Mouse (Mus musculus): ENCODE data around the gene Prokr2. TPM values are rescaled to one million over a fixed set of nuclear protein-coding genes. Genes with fewer than 3 reads are reported as not detected.

Gene Prokr2
- polyA plus RNA-seq, 1 experiment from 2014 or later, result not detected

DNA sequence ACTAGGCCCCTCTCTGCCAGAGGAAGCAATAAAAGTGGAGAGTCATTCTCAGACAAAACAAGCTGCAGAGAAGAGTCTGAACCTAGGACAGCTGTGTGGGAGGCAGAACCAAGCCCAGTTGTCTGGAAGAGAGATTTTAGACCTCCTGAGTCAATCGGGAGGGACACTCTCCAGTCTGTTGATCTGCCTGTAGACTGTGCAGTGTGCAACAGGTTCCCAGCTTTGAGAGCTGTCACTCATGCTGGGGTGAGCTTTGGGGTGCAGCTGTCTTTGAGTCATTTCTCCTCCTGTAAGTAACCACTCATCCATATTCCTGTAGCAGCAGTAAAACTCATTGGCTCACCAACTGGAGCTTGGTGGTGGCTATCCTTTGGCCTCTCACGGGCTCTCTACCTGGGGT, 33.2 kb upstream of the Prokr2 start:
- Histone ChIP-seq H3K9ac (ENCODE audit: low read length) (no peak overlapping the region), H3K9me3 (ENCODE audit: control insufficient read depth, low read length) (no peaks in the 10 kb centered on the region), H3K4me3 (ENCODE audit: low read depth, low read length) (no peak overlapping the region), H3K4me2 (replicated peaks; ENCODE audit: low read depth) (no peak overlapping the region), H3K27me3 (ENCODE audit: control insufficient read depth, insufficient read depth, low read length) (no peaks in the 10 kb centered on the region), H3K36me3 (ENCODE audit: control insufficient read depth, insufficient read depth, low read length) (no peaks in the 10 kb centered on the region), H3K4me1 (replicated peaks; ENCODE audit: control insufficient read depth, insufficient read depth) (no peaks in the 10 kb centered on the region), H3K27ac (replicated peaks) (no peak overlapping the region)
- no peak for TF ChIP-seq CTCF (IDR thresholded peaks at IDR 0.05; ENCODE audit: low read depth)
- DNase-seq (ENCODE audit: low spot score), result no peak
- WGBS, result 71% methylated on average over 2 of the region's 2 CpGs
- no peak for ATAC-seq (ENCODE audit: low FRiP score, low TSS enrichment)

GRCm38 (mm10) chr2:132410126-132410525, 24.9 kb upstream of the Prokr2 start:
- TF ChIP-seq CTCF (IDR thresholded peaks at IDR 0.05; ENCODE audit: low read depth) (no peak), EP300 (optimal IDR thresholded peaks at IDR 0.05) (no peak)
- Histone ChIP-seq H3K27me3 (ENCODE audit: control insufficient read depth, insufficient read depth, low read length) (no peaks in the 10 kb centered on the region), H3K4me2 (replicated peaks; ENCODE audit: low read depth) (no peak overlapping the region), H3K36me3 (ENCODE audit: control insufficient read depth, insufficient read depth, low read length) (no peaks in the 10 kb centered on the region), H3K9ac (ENCODE audit: low read length) (no peak overlapping the region), H3K27ac (replicated peaks) (no peak overlapping the region), H3K9me3 (ENCODE audit: control insufficient read depth, low read length) (no peaks in the 10 kb centered on the region), H3K4me1 (replicated peaks; ENCODE audit: control insufficient read depth, insufficient read depth) (no peaks in the 10 kb centered on the region), H3K4me3 (ENCODE audit: low read depth, low read length) (no peak overlapping the region)
- WGBS, result 81% methylated on average over 4 of the region's 4 CpGs
- ATAC-seq (ENCODE audit: low FRiP score, low TSS enrichment) (no peak), DNase-seq (ENCODE audit: low spot score) (no peak)

GRCm38 (mm10) chr2:132398136-132398535, 12.9 kb upstream of the Prokr2 start:
- TF ChIP-seq CTCF (IDR thresholded peaks at IDR 0.05; ENCODE audit: low read depth) (no peak), EP300 (optimal IDR thresholded peaks at IDR 0.05) (no peak)
- H3K27me3 ChIP-seq (ENCODE audit: control insufficient read depth, insufficient read depth, low read length), result no peaks in the 10 kb centered on the region
- DNase-seq (ENCODE audit: low spot score) (no peak), ATAC-seq (ENCODE audit: low FRiP score, low TSS enrichment) (no peak)
- H3K4me3 ChIP-seq (ENCODE audit: low read depth, low read length), result no peak overlapping the region
- H3K4me2 ChIP-seq (replicated peaks; ENCODE audit: low read depth), result no peak overlapping the region
- no peaks in the 10 kb centered on the region for H3K4me1 ChIP-seq (replicated peaks; ENCODE audit: control insufficient read depth, insufficient read depth)
- H3K27ac ChIP-seq (replicated peaks), result no peak overlapping the region
- H3K36me3 ChIP-seq (ENCODE audit: control insufficient read depth, insufficient read depth, low read length), result no peaks in the 10 kb centered on the region
- 80% methylated on average over 8 of the region's 8 CpGs for WGBS
- peaks cover 6% of the 10 kb centered on the region for H3K9me3 ChIP-seq (ENCODE audit: control insufficient read depth, low read length)
- H3K9ac ChIP-seq (ENCODE audit: low read length), result no peak overlapping the region

- no peak for DNase-seq (ENCODE audit: low spot score)
- no peak for ATAC-seq (ENCODE audit: low FRiP score, low TSS enrichment)
- Histone ChIP-seq H3K4me2 (replicated peaks; ENCODE audit: low read depth) (no peak overlapping the region), H3K4me1 (replicated peaks; ENCODE audit: control insufficient read depth, insufficient read depth) (no peaks in the 10 kb centered on the region), H3K4me3 (ENCODE audit: low read depth, low read length) (no peak overlapping the region), H3K36me3 (ENCODE audit: control insufficient read depth, insufficient read depth, low read length) (no peaks in the 10 kb centered on the region), H3K9me3 (ENCODE audit: control insufficient read depth, low read length) (peaks cover 6% of the 10 kb centered on the region), H3K9ac (ENCODE audit: low read length) (no peak overlapping the region), H3K27me3 (ENCODE audit: control insufficient read depth, insufficient read depth, low read length) (no peaks in the 10 kb centered on the region), H3K27ac (replicated peaks) (no peak overlapping the region)
- TF ChIP-seq EP300 (optimal IDR thresholded peaks at IDR 0.05), result no peak
- no peak for TF ChIP-seq CTCF (IDR thresholded peaks at IDR 0.05; ENCODE audit: low read depth)
- 40% methylated on average over 1 of the region's 1 CpGs for WGBS
Measured at GRCm38 (mm10) chr2:132395753-132396152, 10.5 kb upstream of the Prokr2 start.

- Histone ChIP-seq H3K36me3 (ENCODE audit: control insufficient read depth, insufficient read depth, low read length) (no peaks in the 10 kb centered on the region), H3K4me1 (replicated peaks; ENCODE audit: control insufficient read depth, insufficient read depth) (no peaks in the 10 kb centered on the region), H3K27ac (replicated peaks) (no peak overlapping the region), H3K9me3 (ENCODE audit: control insufficient read depth, low read length) (no peaks in the 10 kb centered on the region), H3K4me3 (ENCODE audit: low read depth, low read length) (no peak overlapping the region), H3K27me3 (ENCODE audit: control insufficient read depth, insufficient read depth, low read length) (no peaks in the 10 kb centered on the region; the same call in 1 of the 2 replicates), H3K9ac (ENCODE audit: low read length) (no peak overlapping the region), H3K4me2 (replicated peaks; ENCODE audit: low read depth) (no peak overlapping the region)
- ATAC-seq (ENCODE audit: low FRiP score, low TSS enrichment) (no peak), DNase-seq (ENCODE audit: low spot score) (no peak)
- no peak for TF ChIP-seq CTCF (IDR thresholded peaks at IDR 0.05; ENCODE audit: low read depth)
- TF ChIP-seq EP300 (optimal IDR thresholded peaks at IDR 0.05), result no peak
- 78% methylated on average over 8 of the region's 8 CpGs for WGBS
Measured at GRCm38 (mm10) chr2:132390607-132391160, 5.4 kb upstream of the Prokr2 start.

DNA sequence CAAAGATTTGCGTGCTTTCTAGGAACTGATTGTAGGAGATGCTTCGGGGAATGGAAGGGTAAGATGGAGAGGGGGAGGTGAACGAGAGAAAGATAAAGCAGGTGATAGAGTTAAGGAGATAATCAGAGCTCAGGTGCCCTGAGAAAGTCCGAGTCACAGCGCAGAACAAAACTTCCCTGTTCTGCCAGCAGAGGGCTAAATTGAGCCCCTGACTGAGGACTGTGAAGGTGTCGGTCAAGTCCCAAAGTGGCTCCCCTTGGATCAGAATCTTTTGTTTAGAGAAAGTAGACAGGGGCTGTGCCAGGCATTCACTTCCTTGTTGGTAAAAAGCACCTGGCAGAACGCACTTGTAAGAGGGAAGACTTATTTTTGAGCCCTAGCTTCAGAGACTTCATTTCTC, 4.3 kb upstream of the Prokr2 start:
- peak; percentile 26 for DNase-seq (ENCODE audit: low spot score)
- Histone ChIP-seq H3K9me3 (ENCODE audit: control insufficient read depth, low read length) (no peaks in the 10 kb centered on the region), H3K27me3 (ENCODE audit: control insufficient read depth, insufficient read depth, low read length) (no peaks in the 10 kb centered on the region; the same call in 1 of the 2 replicates), H3K36me3 (ENCODE audit: control insufficient read depth, insufficient read depth, low read length) (no peaks in the 10 kb centered on the region), H3K9ac (ENCODE audit: low read length) (no peak overlapping the region), H3K27ac (replicated peaks) (no peak overlapping the region), H3K4me1 (replicated peaks; ENCODE audit: control insufficient read depth, insufficient read depth) (0 out of 2 replicates have a peak, but pooled peaks cover 4% of the 10 kb centered on the region), H3K4me2 (replicated peaks; ENCODE audit: low read depth) (no peak overlapping the region), H3K4me3 (ENCODE audit: low read depth, low read length) (no peak overlapping the region)
- WGBS, result 20% methylated on average over 7 of the region's 7 CpGs
- 0 out of 2 replicates have a peak, but pooled peaks have one; percentile 10 for ATAC-seq (ENCODE audit: low FRiP score, low TSS enrichment)
- TF ChIP-seq CTCF (IDR thresholded peaks at IDR 0.05; ENCODE audit: low read depth) (peak; percentile 69), EP300 (optimal IDR thresholded peaks at IDR 0.05) (no peak)
